Mouse (Mus musculus): Measurements from ENCODE around the gene Mrpl45. TPM values are rescaled to one million over a fixed set of nuclear protein-coding genes. Genes with fewer than 3 reads are reported as not detected.
A peak's percentile ranks its signal among the peaks of the same experiment; 100 is the strongest.

The Mrpl45 gene
- polyA plus RNA-seq, 1 experiment: 27.7 TPM

- TF ChIP-seq POLR2A (IDR thresholded peaks at IDR 0.05; ENCODE audit: extremely low read depth, insufficient read depth, low read length) (no peak), CTCF (IDR thresholded peaks at IDR 0.05; ENCODE audit: extremely low read depth, insufficient read depth, low read length) (no peak)
- Histone ChIP-seq H3K4me1 (ENCODE audit: control insufficient read depth, insufficient read depth, low read length) (no peaks in the 10 kb centered on the region; the same call in 1 of the 2 replicates), H3K4me3 (ENCODE audit: insufficient read depth, low read length) (no peak overlapping the region), H3K27ac (ENCODE audit: insufficient read depth, low read length) (peak overlapping the region; percentile 33)
Observed at GRCm38 (mm10) chr11:97289276-97290230, 26.0 kb upstream of the Mrpl45 start.

DNA sequence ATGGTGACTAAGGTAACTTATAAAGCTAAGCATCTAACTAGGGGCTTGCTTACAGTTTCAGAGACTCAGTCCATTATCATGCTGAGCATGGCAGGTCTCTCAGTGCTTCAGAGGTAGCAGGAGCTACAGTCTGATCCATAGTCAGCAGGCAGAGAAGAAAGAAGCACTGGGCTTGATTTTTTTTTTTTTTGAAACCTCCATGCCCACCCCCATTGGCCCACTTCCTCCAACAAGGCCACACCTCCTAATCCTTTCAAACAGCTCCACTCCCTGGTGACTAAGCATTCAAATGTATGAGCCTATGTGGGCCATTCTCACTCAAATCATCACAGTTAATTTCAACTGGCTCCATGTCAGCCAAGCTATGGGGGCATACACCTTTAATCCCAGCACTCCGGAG is 22.8 kb upstream of the Mrpl45 start:
- Histone ChIP-seq H3K4me1 (ENCODE audit: control insufficient read depth, insufficient read depth, low read length) (no peaks in the 10 kb centered on the region), H3K4me3 (ENCODE audit: insufficient read depth, low read length) (no peak overlapping the region), H3K27ac (ENCODE audit: insufficient read depth, low read length) (no peak overlapping the region)
- TF ChIP-seq CTCF (IDR thresholded peaks at IDR 0.05; ENCODE audit: extremely low read depth, insufficient read depth, low read length) (no peak), POLR2A (IDR thresholded peaks at IDR 0.05; ENCODE audit: extremely low read depth, insufficient read depth, low read length) (no peak)

DNA sequence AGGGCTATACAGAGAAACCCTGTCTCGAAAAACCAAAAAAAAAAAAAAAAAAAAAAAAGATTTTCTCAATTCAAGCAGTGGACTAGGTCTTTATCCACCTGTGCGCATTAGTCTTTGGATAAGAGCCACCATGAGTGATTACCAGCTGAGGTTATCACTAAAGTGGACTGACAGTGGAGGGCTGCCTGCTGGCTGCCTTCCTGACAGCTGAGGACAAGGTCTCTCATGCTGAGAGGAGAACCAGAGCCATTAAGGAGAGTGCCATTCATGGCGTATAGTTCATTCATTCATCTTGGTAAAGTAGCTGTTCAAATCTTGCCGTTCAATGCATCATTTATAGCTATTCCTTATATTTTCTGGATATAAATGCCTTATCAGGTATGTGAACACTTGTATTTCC is 19.0 kb upstream of the Mrpl45 start:
- H3K4me1 ChIP-seq (ENCODE audit: control insufficient read depth, insufficient read depth, low read length): no peaks in the 10 kb centered on the region
- TF ChIP-seq CTCF (IDR thresholded peaks at IDR 0.05; ENCODE audit: extremely low read depth, insufficient read depth, low read length): no peak
- no peak overlapping the region for H3K27ac ChIP-seq (ENCODE audit: insufficient read depth, low read length)
- no peak overlapping the region for H3K4me3 ChIP-seq (ENCODE audit: insufficient read depth, low read length)

DNA sequence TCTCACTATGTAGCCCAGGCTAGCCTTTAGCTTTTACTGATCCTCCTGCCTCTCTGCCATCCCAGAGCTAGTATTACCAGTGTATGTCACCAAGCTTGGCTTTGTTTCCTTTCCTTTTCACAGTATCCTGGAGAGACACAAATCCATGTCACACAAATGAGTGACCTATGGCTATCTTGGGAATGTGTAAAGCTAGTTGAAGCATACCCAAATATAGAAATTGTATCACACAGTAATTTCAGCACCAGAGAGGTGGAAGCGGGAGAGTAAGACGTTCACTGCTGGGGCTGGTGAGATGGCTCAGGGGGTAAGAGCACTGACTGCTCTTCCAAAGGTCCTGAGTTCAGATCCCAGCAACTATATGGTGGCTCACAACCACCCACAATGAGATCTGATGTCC is 15.6 kb upstream of the Mrpl45 start:
- TF ChIP-seq POLR2A (IDR thresholded peaks at IDR 0.05; ENCODE audit: extremely low read depth, insufficient read depth, low read length): no peak
- no peak for TF ChIP-seq CTCF (IDR thresholded peaks at IDR 0.05; ENCODE audit: extremely low read depth, insufficient read depth, low read length)
- no peak overlapping the region for H3K4me3 ChIP-seq (ENCODE audit: insufficient read depth, low read length)
- peaks cover 6% of the 10 kb centered on the region; the same call in 1 of the 2 replicates for H3K4me1 ChIP-seq (ENCODE audit: control insufficient read depth, insufficient read depth, low read length)
- H3K27ac ChIP-seq (ENCODE audit: insufficient read depth, low read length): no peak overlapping the region

DNA sequence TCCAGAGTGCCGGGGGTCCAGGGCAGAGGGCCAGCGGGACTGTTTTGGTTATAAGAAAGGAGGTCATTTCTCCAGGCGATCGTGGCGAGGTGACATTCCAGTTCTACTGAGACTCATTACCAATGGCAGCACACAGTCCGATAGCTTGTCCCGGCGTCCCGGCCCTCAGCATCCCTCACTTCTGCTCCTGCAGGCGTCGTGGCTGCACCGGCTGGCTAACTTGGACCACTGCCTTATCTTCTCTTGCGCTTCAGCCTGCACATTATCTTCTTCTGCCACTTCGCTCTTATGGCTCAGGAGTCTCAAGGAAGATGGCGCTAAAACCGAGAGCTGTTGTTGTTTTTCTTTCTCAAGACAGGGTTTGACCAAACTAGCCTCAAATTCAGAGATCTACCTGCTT is 14.1 kb upstream of the Mrpl45 start:
- no peak overlapping the region for H3K4me3 ChIP-seq (ENCODE audit: insufficient read depth, low read length)
- TF ChIP-seq POLR2A (IDR thresholded peaks at IDR 0.05; ENCODE audit: extremely low read depth, insufficient read depth, low read length): no peak
- TF ChIP-seq CTCF (IDR thresholded peaks at IDR 0.05; ENCODE audit: extremely low read depth, insufficient read depth, low read length): no peak
- H3K27ac ChIP-seq (ENCODE audit: insufficient read depth, low read length): no peak overlapping the region
- H3K4me1 ChIP-seq (ENCODE audit: control insufficient read depth, insufficient read depth, low read length): peaks cover 6% of the 10 kb centered on the region; the same call in 1 of the 2 replicates

DNA sequence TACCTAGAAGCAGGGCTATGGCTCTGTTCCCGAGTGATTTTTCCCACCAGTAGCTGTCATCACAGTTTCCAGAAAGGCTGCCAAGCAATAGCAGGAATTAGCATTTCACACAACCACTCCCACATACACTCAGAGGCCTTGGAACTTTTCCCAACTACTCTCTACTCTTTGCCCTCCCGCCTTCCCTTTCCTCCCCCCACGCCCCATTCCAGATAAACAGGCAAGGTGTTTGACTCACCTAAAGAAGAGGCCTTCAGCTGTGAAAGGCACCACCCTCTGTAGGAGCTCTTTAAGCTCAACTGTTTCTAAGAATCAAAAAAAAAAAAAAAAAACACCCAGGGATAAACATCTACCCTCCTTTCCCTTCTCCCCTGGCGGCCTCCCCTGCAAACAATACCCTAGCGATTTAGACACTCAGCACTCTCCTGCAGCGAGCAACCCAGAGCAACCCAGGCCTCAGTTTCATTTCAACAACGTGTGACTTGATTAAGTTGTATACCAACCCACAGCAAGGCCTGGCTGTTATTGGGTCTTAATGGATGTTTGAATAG is 13.2 kb upstream of the Mrpl45 start:
- 0 out of 2 replicates have a peak overlapping the region, but pooled peaks have one; percentile 25 for H3K27ac ChIP-seq (ENCODE audit: insufficient read depth, low read length)
- TF ChIP-seq CTCF (IDR thresholded peaks at IDR 0.05; ENCODE audit: extremely low read depth, insufficient read depth, low read length) (no peak), POLR2A (IDR thresholded peaks at IDR 0.05; ENCODE audit: extremely low read depth, insufficient read depth, low read length) (no peak)
- no peak overlapping the region for H3K4me3 ChIP-seq (ENCODE audit: insufficient read depth, low read length)
- H3K4me1 ChIP-seq (ENCODE audit: control insufficient read depth, insufficient read depth, low read length): peaks cover 6% of the 10 kb centered on the region; the same call in 1 of the 2 replicates

DNA sequence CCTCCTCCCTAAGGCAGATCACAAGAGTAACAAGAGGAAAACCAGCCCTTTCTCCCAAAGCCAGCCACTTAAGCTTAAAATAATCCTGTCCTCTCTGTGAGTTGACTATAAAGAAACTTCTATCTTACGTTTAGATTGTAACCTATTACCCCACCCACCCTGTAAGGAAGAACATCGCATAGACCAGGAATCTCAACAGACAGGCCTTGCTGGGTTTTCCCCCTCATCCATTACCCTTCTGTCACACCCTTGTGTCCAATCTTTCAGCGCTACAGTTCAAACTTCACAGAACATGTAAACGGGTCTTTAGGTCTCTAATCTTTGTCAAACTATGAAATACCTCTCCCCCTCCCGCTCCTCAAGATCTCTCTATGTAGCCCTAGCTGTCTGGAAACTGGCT is 10.9 kb upstream of the Mrpl45 start:
- Histone ChIP-seq H3K4me3 (ENCODE audit: insufficient read depth, low read length) (no peak overlapping the region), H3K27ac (ENCODE audit: insufficient read depth, low read length) (no peak overlapping the region), H3K4me1 (ENCODE audit: control insufficient read depth, insufficient read depth, low read length) (peaks cover 6% of the 10 kb centered on the region; the same call in 1 of the 2 replicates)
- no peak for TF ChIP-seq CTCF (IDR thresholded peaks at IDR 0.05; ENCODE audit: extremely low read depth, insufficient read depth, low read length)
- TF ChIP-seq POLR2A (IDR thresholded peaks at IDR 0.05; ENCODE audit: extremely low read depth, insufficient read depth, low read length): no peak

GRCm38 (mm10) chr11:97307294-97308069 is 8.0 kb upstream of the Mrpl45 start:
- no peak overlapping the region for H3K27ac ChIP-seq (ENCODE audit: insufficient read depth, low read length)
- peaks cover 5% of the 10 kb centered on the region; the same call in 1 of the 2 replicates for H3K4me1 ChIP-seq (ENCODE audit: control insufficient read depth, insufficient read depth, low read length)
- no peak overlapping the region for H3K4me3 ChIP-seq (ENCODE audit: insufficient read depth, low read length)
- TF ChIP-seq CTCF (IDR thresholded peaks at IDR 0.05; ENCODE audit: extremely low read depth, insufficient read depth, low read length): no peak
- TF ChIP-seq POLR2A (IDR thresholded peaks at IDR 0.05; ENCODE audit: extremely low read depth, insufficient read depth, low read length): no peak

DNA sequence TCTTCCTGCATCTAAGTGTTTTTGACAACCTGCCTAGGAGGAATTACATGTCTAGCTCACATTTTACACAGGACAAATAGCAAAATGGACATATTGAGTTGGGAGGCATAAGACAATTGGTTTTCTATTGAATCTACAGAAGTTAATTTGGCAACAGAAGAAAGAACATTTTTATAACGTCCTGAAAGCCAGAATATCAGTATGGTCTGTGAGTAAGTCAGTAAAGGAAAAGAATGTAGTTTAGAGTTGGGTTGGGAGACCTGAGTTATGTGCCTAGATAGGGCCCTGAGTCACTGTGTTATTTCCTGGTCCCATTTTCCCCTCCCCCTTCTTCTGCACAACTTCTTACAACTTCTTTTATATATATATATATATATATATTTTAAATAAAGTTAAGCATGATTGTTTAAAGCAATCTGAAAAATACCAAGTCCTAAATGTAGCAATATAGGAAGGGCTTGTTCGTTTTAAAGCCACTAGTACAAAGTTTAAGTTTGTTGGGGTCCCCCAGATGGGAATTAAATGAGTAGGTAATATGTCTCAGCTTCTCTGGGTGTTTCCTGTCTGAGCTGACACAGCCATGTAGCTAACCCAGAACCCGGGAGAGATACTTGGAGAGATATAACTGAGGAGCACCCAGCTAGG is 6.6 kb upstream of the Mrpl45 start:
- Histone ChIP-seq H3K4me3 (ENCODE audit: insufficient read depth, low read length) (no peak overlapping the region), H3K4me1 (ENCODE audit: control insufficient read depth, insufficient read depth, low read length) (0 out of 2 replicates have a peak, but pooled peaks cover 1% of the 10 kb centered on the region), H3K27ac (ENCODE audit: insufficient read depth, low read length) (no peak overlapping the region)
- TF ChIP-seq CTCF (IDR thresholded peaks at IDR 0.05; ENCODE audit: extremely low read depth, insufficient read depth, low read length): no peak
- TF ChIP-seq POLR2A (IDR thresholded peaks at IDR 0.05; ENCODE audit: extremely low read depth, insufficient read depth, low read length): no peak

All from cortical plate, adult 2 months (tissue).